Mouse (Mus musculus): Measurements from ENCODE around the gene Kdelc1.

Gene Kdelc1

GRCm38 (mm10) chr1:44118239-44119054, at the start of gene Kdelc1, which contains the start of gene Bivm:
TSS of gene Kdelc1 (minus strand) at chr1:44118808.
TSS of gene Bivm (plus strand) at chr1:44118957.
- peak; percentile 94 to 96 for DNase-seq

DNA sequence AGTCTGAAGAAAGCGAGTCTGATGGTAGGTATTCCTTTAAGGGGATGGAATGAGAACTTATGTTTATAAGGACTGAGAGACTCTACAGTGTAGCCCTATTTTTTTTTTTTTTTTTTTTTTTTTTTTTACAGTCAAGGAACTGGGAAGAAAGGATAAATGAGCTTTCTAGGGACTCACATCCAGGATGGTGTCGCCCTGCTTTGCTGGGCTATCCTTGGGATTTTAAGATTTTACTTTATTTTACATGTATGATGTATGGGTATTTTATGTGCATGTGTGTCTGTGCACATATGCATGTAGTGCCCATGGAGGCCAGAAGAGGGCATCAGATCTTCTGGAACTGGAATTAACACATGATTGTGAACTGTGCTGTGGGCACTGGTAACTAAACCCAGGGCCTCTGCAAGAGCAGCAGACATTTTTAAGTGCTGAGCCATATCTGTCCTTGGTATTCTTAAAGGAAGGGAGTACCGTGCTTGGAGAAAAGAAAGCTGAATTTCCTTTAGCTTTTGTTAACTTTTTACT, 49.3 kb upstream of the Kdelc1 start:
- DNase-seq = no peak

- no peak for DNase-seq
These were observed 43.8 kb upstream of the Kdelc1 start for GRCm38 (mm10) chr1:44162389-44162788.

DNA sequence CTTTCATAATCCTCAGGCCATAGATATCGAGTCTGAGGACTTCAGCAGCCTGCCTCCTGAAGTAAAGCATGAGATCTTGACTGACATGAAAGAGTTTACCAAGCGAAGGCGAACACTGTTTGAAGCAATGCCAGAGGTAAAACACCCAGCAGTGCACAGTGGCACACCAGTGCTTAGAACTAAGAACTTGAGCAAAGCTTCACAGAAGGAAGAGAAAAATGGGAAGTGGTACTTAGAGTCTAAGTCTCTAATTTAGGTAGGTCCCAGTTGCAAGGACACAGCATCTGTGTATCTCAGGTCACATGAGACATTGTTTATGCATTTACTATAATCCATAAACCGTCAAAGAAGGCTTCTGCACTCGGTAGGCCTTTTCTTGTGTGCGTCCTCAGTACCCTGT, 43.2 kb upstream of the Kdelc1 start:
- no peak for DNase-seq

DNA sequence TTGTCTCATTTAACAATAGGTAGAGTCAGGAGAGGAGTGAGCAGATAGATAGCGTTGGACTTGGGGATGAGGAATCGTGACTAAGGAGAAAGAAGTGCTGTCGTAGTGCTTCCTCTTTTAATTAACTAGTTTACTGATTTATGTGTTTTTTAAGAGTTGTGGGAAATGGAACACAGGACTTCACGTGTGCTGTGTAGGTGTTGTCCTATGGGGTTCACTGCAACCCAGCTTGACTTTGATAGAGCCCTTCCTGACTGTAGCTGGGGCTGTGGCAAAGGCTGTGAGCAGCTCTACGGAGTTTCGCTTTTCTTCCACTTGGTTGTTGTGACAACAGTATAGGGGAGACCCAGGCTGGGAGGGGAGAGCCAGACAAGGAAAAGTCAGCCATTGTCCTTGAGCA, 39.7 kb upstream of the Kdelc1 start:
- DNase-seq = no peak

DNA sequence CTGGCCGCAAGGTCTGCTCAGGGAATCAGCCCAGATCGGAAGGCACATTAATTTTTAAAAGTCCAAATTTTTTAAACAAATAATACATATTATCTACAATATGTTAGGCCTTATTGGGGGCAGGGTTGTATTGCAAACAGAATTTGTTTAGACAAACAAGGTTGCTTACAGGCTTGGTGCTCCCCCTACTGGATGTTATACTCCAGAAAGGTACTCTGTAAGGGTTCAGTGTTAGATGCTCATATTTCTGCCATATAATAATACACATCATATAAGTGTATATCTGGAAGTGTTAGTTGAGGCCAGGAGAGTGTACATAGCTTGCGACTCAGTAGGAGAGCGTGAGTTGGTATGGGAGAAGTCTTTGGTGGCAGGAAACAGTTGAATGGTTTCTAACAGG, 36.7 kb upstream of the Kdelc1 start:
- no peak for DNase-seq

DNA sequence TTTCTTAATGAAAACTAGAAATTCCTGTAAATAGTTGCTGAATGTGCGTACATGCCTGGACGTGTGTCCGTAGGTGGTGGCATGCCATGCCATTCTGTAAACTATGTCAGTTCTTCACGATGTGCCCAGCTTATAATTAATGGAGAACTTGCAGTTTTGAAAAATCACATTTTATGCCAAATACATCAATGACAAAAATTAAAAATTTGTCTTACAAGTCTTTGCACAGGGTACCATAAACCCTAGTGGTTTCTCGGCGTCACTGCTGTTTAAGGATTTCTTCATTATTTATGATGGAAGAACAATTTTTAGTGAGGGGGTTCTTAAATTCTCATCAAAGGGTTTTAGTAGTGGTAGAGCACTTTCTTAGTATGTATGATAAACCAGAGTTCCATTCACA, 30.1 kb upstream of the Kdelc1 start:
- no peak for DNase-seq

- DNase-seq = peak; percentile 91 to 94
These were observed 29.2 kb upstream of the Kdelc1 start, which contains the start of gene Ercc5 for GRCm38 (mm10) chr1:44147563-44148381. TSS of gene Ercc5 (plus strand) at chr1:44147744.

- DNase-seq = peak in 1 of 2 experiments; percentile 20
These were observed 24.1 kb upstream of the Kdelc1 start for GRCm38 (mm10) chr1:44142747-44143146.

DNA sequence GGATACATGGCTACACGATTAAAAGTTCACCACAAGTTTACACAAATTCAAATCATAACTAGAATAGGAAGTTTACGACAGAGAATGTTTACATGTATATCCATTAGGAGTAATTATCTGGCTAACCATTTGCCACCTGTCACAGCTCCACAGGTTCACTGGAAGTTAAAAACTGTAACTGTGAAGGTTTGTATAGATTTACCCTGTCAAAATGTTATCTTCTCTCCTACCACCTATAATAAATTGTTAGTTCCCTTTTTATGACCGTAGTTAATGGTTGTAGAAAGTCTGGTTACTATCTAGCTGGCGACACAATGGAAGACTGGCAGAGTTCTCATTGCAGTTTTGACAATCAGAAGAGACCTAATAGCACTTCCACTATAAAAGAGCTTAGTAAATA, 21.6 kb upstream of the Kdelc1 start:
- no peak for DNase-seq

DNA sequence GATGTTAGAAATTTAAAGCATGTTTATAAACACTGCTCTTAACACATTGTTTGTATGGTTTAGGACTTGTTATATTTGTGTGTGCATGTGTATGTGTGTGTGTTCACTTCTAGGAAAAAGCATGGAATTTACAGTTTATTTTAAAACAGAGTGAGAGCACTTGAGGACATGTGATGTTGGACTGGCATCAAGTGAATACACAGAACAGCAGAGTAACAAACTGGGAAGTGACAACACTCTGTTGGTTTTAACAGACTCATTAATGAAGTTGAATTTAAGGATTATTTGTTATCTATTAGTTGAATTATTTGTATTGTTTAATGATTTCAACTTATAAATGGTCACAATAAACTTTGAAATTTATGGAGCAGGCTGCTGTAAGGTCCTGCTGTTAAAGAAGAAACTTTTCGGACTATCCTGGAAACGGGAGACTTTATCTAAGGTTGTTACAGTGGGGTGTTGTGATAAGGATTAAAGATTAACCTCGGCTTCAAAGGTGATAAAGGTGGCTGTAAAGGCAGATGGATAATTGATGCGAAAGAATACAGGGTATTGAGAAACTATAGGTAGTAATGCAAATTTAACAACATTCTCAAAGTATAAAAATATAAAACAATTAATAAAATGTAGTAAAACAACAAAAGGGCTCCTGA, 11.4 kb upstream of the Kdelc1 start:
- DNase-seq = no peak

DNA sequence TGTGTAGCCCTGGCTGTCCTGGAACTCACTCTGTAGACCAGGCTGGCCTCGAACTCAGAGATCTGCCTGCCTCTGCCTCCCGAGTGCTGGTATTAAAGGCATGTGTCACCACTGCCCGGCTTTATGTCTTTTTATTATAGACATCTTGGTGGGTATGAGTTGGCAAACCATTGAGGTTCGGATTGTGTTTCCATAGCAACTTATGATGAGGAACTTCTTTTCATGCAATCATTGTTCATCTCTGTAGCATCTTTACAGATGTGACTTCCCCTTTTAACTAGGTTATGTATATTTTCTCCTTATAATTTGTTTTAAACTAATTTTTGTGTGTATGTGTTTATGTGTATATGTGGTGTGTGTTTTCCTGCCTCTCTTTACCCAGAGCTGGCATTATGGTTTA, 7.0 kb upstream of the Kdelc1 start:
- DNase-seq = no peak

DNA sequence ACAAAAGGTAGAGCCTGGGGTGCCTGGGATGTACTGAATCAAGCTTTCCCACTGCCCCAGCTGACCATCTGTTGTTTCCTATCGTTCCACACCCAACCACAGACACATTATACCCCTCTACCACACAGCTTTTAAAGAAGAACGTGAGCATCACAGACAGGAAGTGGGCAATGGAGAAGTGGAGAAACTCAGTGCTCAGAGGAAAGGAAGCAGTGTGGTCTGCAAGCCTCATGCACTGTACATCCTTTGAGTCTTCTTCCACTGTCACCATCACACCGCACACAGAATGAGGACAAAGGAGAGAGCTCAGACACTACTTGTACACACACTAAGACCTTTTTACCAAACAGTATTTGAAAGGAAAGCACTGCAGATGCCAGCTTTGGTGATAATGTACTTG, 3.6 kb upstream of the Kdelc1 start:
- DNase-seq = no peak

- no peak for DNase-seq
These were observed 1.4 kb upstream of the Kdelc1 start for GRCm38 (mm10) chr1:44120074-44120406.

DNA sequence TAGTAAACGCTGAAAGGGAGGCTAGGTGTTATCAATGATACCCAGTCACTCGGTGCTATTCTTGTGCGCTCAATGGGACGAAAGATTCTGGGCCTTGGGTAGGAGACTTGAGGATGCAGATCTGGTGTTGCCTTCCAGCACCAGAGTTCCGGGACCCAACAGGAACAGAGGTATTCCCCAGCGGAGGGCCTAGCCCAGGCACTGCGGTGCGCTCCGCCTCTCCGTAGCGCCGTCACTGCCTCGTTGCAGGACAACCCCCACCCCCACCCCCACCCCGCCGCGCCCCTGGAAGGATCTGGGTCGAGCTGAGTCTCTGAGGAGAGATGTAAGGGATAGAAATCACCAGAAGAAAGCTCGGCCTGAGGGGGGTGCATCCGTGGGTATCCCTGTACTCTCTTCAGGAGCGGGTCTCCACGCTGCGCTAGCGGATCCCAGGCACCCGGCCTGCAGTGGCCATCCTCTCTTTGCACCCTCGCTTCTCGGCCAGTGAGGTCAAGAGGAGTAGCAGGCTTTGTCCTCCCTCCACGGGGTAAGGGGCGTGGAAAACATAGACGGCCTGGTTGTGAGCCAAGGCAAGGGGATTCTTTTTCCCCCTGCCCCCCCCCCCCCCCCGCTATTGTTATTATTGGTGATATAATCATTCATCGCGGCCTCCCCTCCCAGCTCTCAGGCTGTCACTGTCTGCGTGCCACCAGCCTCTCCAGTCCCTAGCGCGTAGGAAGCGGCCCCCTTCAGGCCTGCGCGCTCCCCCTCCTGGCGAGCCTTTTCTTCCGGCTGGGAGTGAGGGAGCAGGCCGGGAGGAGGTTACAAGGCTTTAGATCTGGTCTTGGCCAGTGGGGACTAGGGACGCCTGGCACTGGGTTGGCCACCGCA, 829 bp upstream of the Kdelc1 start:
- peak; percentile 83 to 88 for DNase-seq

GRCm38 (mm10) chr1:44117571-44117970, 1.0 kb downstream of the Kdelc1 start:
- DNase-seq = no peak

GRCm38 (mm10) chr1:44102939-44103338, 15.7 kb downstream of the Kdelc1 start:
- no peak for DNase-seq

DNA sequence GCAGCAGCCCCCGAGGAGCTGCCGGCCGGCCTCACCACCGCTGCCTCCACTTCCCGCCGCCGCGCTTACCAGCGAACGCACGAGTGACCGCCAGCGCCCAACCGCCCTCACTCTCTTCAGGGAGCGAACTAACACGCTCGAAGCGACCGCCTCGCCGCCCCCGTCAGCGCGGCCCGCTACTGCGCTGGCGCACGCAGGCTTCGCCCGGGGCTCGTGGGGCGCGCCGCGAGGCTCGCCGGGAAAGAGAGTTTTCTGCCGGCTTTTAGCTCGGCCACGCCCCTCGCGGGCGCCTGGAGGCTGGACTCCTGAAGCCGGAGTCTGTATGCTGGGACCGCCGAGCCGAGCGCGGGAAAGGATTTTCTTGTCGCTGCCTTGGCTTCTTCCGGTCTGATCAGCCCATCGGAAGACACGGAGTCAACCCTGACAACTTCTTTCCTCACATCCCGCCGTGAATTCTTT, 16.3 kb downstream of the Kdelc1 start, which contains the start of gene Tex30:
TSS of gene Tex30 (minus strand) at position 183 of the 459 bp plus-strand sequence.
- peak; percentile 94 to 95 for DNase-seq

- peak; percentile 11 to 24 for DNase-seq
These were observed 17.0 kb downstream of the Kdelc1 start for GRCm38 (mm10) chr1:44101448-44102225.

- peak; percentile 39 to 44 for DNase-seq
These were observed 54.0 kb downstream of the Kdelc1 start for GRCm38 (mm10) chr1:44064625-44065024.

- DNase-seq = no peak
These were observed 55.2 kb downstream of the Kdelc1 start for GRCm38 (mm10) chr1:44063439-44063838.

All from lung, adult 18-20 months (tissue).